Mouse (Mus musculus): ENCODE results near the gene Gpt2. TPM values are rescaled to one million over a fixed set of nuclear protein-coding genes. Genes with fewer than 3 reads are reported as not detected.

Gpt2 gene
- polyA plus RNA-seq, 1 experiment, result 34.2 TPM

DNA sequence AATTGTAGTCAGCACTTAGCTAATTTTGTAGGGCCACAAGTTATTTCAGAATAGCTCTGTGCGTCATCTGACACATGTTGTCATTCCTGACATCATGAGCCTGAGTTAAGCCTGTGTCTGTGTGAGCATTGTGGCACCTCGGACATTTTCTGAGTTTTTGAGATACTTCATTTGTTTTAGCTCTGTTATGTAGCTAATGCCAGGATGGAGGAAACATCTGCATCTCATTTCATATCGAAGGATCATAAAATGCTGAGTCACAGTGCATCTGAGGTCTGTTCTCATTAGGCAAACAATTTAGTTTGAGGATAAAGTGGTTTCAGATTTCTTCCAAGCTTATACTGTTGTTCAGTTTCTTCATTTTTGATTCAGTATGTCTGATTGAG is 65.2 kb downstream of the Gpt2 start:
- no peak for TF ChIP-seq POLR2A (IDR thresholded peaks at IDR 0.05; ENCODE audit: borderline replicate concordance, extremely low read depth, insufficient read depth, insufficient read length, poor library complexity, severe bottlenecking)
- no peak for TF ChIP-seq CTCF (IDR thresholded peaks at IDR 0.05; ENCODE audit: borderline replicate concordance, extremely low read depth, insufficient read depth, insufficient read length)
- DNase-seq (ENCODE audit: low read depth), result no peak

DNA sequence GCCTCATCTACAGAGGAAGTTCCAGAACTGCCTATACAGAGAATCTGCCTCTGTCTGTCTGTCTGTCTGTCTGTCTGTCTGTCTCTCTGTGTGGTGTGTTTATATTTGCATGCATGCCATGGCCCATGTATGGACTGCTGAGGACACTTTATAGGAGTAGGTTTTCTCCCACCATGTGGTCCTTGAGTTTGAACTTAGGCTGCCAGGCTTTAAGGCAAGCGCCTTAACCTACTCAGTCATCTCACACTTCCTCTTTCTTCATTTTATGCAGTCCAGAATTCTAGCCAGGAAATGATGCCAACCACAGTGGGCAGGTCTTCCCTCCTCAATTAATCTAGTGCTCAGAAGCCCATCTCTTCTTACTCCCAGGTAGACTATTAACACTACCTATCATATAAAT is 66.8 kb downstream of the Gpt2 start:
- DNase-seq (ENCODE audit: low read depth), result no peak
- TF ChIP-seq POLR2A (IDR thresholded peaks at IDR 0.05; ENCODE audit: borderline replicate concordance, extremely low read depth, insufficient read depth, insufficient read length, poor library complexity, severe bottlenecking), result no peak
- TF ChIP-seq CTCF (IDR thresholded peaks at IDR 0.05; ENCODE audit: borderline replicate concordance, extremely low read depth, insufficient read depth, insufficient read length), result no peak

DNA sequence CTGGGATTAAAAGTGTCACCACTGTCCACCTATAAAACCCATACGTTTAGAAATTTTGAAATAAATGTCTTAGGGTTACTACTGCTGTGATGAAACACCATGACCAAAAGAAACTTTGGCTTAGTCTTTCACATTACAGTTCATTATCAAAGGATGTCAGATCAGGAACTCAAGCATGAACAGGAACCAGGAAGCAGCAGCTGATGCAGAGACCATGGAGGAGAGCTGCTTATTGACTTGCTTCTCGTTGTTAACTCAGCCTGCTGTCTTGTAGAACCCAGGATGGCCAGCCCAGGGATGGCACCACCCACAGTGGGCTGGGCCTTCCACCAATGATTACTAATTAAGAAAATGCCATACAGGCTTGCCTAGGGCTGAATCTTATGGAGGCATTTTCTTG is 67.6 kb downstream of the Gpt2 start:
- DNase-seq (ENCODE audit: low read depth), result no peak
- no peak for TF ChIP-seq CTCF (IDR thresholded peaks at IDR 0.05; ENCODE audit: borderline replicate concordance, extremely low read depth, insufficient read depth, insufficient read length)
- TF ChIP-seq POLR2A (IDR thresholded peaks at IDR 0.05; ENCODE audit: borderline replicate concordance, extremely low read depth, insufficient read depth, insufficient read length, poor library complexity, severe bottlenecking), result no peak

DNA sequence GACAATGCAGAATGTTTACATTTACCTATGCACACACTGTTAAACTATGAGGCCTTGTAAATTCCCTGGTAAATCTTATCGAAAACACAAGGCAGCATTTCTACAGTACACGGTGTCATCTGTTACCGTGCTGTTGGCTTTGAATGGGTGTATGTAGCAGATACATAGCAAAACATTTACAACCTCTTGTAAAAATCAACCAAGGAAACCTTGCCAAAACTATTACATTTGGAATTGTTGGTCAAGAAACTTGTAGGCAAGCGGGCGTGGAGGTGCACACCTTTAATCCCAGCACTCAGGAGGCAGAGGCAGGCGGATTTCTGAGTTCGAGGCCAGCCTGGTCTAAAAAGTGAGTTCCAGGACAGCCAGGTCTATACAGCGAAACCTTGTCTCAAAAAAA is 71.0 kb downstream of the Gpt2 start:
- no peak for TF ChIP-seq CTCF (IDR thresholded peaks at IDR 0.05; ENCODE audit: borderline replicate concordance, extremely low read depth, insufficient read depth, insufficient read length)
- no peak for TF ChIP-seq POLR2A (IDR thresholded peaks at IDR 0.05; ENCODE audit: borderline replicate concordance, extremely low read depth, insufficient read depth, insufficient read length, poor library complexity, severe bottlenecking)
- DNase-seq (ENCODE audit: low read depth), result no peak

DNA sequence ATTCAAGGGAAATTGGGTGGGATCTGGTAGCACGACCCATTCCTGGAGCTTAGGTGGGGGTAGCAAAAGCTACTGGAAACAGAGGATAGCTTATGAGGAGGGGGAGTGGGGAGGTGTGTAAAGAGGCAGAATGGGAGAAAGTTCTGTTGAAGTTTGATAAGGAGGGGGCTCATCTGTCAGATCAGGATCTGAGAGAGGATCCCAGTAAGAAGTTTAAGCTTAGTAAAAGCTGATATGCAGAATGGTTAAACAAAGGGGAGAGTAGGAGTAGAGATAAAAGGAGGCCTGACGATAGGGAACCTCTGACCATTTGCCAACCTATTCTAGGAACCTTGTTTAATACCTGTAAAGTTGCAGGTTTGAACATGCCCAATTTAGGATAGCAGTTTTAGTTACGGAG is 72.8 kb downstream of the Gpt2 start:
- no peak for TF ChIP-seq POLR2A (IDR thresholded peaks at IDR 0.05; ENCODE audit: borderline replicate concordance, extremely low read depth, insufficient read depth, insufficient read length, poor library complexity, severe bottlenecking)
- no peak for TF ChIP-seq CTCF (IDR thresholded peaks at IDR 0.05; ENCODE audit: borderline replicate concordance, extremely low read depth, insufficient read depth, insufficient read length)
- DNase-seq (ENCODE audit: low read depth), result no peak

DNA sequence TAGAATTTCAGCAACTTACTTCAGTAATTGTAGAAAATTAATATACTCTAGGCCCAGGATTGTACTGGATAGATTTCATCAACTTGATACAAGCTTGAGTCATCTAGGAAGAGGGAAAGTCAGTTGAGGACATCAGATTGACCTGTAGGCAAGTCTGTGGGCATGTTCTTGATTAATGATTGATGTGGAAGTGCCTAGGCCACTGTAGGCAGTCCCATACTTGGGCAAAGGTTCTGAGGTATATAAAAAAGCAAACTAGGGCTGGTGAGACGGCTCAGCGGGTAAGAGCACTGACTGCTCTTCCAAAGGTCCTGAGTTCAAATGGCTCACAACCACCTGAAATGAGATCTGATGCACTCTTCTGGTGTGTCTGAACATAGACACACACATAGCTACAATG is 75.4 kb downstream of the Gpt2 start:
- no peak for DNase-seq (ENCODE audit: low read depth)
- no peak for TF ChIP-seq POLR2A (IDR thresholded peaks at IDR 0.05; ENCODE audit: borderline replicate concordance, extremely low read depth, insufficient read depth, insufficient read length, poor library complexity, severe bottlenecking)
- TF ChIP-seq CTCF (IDR thresholded peaks at IDR 0.05; ENCODE audit: borderline replicate concordance, extremely low read depth, insufficient read depth, insufficient read length), result no peak

DNA sequence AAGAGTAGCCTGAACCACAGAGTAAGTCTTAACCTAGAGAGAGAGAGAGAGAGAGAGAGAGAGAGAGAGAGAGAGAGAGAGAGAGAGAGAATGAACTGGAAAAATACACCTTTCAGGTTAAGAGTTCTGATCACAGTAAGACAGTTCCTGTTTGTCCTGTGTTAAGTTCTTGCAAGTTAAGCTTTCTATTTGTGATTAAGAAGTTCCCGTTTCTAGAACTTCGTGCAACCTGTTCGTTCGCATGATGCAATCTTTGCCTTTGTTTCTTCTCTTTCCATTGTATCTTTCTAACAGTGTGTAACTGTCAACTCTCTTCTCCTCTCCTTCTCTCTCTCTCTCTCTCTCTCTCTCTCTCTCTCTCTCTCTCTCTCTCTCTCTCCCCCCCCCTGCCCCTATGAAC is 78.1 kb downstream of the Gpt2 start:
- TF ChIP-seq POLR2A (IDR thresholded peaks at IDR 0.05; ENCODE audit: borderline replicate concordance, extremely low read depth, insufficient read depth, insufficient read length, poor library complexity, severe bottlenecking) (no peak), CTCF (IDR thresholded peaks at IDR 0.05; ENCODE audit: borderline replicate concordance, extremely low read depth, insufficient read depth, insufficient read length) (no peak)
- DNase-seq (ENCODE audit: low read depth), result no peak

DNA sequence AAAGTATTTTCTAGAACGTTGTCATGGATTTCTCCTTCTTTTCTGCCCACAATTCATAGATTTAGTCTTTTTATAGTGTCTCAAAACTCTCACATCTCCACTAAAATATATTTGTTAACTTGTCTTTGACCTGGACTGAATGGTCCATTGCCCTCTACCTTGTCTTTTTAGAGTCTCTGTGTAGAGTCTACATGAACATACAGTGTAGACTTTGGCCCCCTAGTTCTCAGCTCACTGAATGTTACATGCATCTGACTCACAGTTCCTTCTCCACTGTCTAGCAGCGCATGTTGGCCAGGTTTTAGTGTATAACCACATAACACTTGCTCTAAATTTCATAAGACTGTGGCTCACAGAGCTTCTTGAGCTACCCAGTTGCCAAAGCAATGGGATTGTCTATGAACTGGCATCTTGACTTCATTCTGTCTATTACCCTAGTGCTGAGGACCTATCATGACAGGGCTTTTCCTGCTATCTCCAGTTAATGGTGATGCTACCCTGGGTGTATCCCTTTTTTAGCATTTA is 81.7 kb downstream of the Gpt2 start:
- TF ChIP-seq POLR2A (IDR thresholded peaks at IDR 0.05; ENCODE audit: borderline replicate concordance, extremely low read depth, insufficient read depth, insufficient read length, poor library complexity, severe bottlenecking), result no peak
- TF ChIP-seq CTCF (IDR thresholded peaks at IDR 0.05; ENCODE audit: borderline replicate concordance, extremely low read depth, insufficient read depth, insufficient read length), result no peak
- no peak for DNase-seq (ENCODE audit: low read depth)

Other genes with a start within 250 kb of the Gpt2 start
- 64.2 and 82.1 TPM in 2 replicates for gene Orc6, start 192.9 kb upstream of the Gpt2 start, polyA plus RNA-seq (2012; rRNA removed)
- gene Vps35, start 192.8 kb upstream of the Gpt2 start, polyA plus RNA-seq (2012; rRNA removed), result 78.9 and 81.3 TPM in 2 replicates
- 0.14 and 0.18 TPM in 2 replicates for gene Mylk3, start 106.2 kb upstream of the Gpt2 start, polyA plus RNA-seq (2012; rRNA removed)
- gene 4921524J17Rik, start 59.7 kb upstream of the Gpt2 start, polyA plus RNA-seq (2012; rRNA removed), result 18.5 and 21.1 TPM in 2 replicates
- gene Dnaja2, start 62.8 kb downstream of the Gpt2 start, polyA plus RNA-seq (2012; rRNA removed), result 44.7 and 78.5 TPM in 2 replicates
- gene Neto2, start 208.3 kb downstream of the Gpt2 start, polyA plus RNA-seq (2012; rRNA removed), result 46.1 and 51.6 TPM in 2 replicates

Measured in brain, embryonic 14.5 days (tissue).